Mouse (Mus musculus): ENCODE measurements around the gene Atp5s. TPM values are rescaled to one million over a fixed set of nuclear protein-coding genes. Genes with fewer than 3 reads are reported as not detected.

The Atp5s gene
- polyA plus RNA-seq, 1 experiment from 2014 or later: 16.8 TPM

DNA sequence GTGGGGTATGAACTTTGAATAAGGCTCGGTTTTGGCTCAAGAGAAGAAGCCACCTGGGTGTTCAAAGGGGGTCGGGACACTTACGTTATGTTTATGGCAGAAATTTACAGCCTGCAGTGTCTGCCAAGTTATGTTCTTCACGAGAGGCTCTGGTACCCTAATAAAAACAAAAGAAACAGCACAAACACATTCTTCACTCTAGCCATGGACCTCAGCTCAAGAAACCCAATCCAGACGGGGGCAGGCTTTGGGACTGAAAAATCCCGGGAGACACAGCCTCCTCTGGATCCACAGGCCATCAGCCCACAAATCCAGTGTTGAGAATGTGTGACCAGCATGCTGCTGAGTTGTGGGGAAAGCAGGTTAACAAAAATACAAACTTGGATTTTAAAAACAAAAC, 35.3 kb downstream of the Atp5s start:
- Histone ChIP-seq H3K4me2 (peak overlapping the region; percentile 74), H3K9ac (peak overlapping the region; percentile 22), H3K4me1 (replicated peaks) (peaks cover 58% of the 10 kb centered on the region)

DNA sequence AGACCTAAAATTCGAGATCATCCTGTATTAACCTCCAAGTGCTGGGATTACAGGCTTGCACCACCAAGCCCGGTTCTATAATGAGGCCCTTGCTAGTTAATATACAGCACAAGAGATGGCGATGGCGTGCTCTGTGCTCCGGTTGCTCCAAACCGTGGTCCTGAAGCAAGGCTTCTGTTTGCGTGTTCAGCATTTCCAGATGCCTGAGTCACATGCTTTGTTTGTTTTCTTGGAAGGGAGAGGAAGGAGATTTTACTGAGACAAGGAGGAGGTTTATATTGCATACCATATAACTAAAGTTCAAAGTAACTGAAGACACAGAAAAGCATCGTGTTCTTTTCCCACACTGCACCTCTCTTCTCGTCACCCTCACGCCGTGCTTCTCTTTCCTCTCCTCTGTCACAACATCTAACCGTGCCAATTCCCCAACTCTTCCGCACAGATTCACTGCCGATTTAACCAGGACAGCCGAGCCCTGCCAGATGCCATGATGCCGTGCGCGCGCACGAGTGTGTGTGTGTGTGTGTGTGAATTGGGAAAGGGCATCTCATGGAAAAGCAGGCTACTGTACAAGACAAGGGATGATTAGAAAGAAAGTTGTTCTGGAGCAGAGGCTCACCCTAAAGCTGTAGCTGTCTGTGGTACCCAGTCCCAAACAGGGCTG, 36.1 kb downstream of the Atp5s start:
- no peak for ATAC-seq (ENCODE audit: insufficient read depth)
- 83% methylated on average over 20 of the region's 20 CpGs for WGBS (ENCODE audit: insufficient replicate concordance)

More for the DNA sequence above, 35.3 kb downstream of the Atp5s start:
- WGBS (ENCODE audit: insufficient replicate concordance): 40% methylated on average over 6 of the region's 6 CpGs
- H3K9me3 ChIP-seq (replicated peaks): no peaks in the 10 kb centered on the region
- no peak for ATAC-seq (ENCODE audit: insufficient read depth)
- no peaks in the 10 kb centered on the region for H3K36me3 ChIP-seq (replicated peaks)
- H3K27me3 ChIP-seq: no peaks in the 10 kb centered on the region
- peak overlapping the region; percentile 97 for H3K27ac ChIP-seq (replicated peaks)
- H3K4me3 ChIP-seq (replicated peaks): no peak overlapping the region

DNA sequence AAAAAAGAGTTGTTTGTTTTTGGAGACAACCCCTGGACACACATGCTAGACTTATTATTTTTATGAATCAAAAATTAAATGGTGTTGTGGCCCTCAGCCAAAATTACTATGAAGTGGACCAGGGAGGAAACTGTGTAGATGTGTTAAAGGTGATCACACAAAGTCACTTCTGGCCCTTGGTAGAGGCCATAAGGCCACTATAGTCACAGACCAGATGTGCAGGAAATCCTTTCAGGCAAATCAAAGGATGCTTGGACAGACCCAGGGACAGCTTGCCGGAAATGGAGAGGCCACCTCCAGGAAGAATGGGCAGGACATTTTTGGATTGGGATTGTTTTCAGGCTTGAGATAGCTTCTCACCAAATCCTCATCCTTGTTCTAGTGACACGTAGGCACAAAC, 36.9 kb downstream of the Atp5s start:
- 76% methylated on average over 2 of the region's 2 CpGs for WGBS (ENCODE audit: insufficient replicate concordance)
- Histone ChIP-seq H3K4me3 (replicated peaks) (no peak overlapping the region), H3K27ac (replicated peaks) (peak overlapping the region; percentile 97), H3K4me1 (replicated peaks) (peaks cover 59% of the 10 kb centered on the region), H3K4me2 (no peak overlapping the region), H3K27me3 (no peaks in the 10 kb centered on the region), H3K9me3 (replicated peaks) (no peaks in the 10 kb centered on the region), H3K36me3 (replicated peaks) (no peaks in the 10 kb centered on the region), H3K9ac (no peak overlapping the region)
- no peak for ATAC-seq (ENCODE audit: insufficient read depth)

More for the DNA sequence above, 36.1 kb downstream of the Atp5s start:
- H3K4me2 ChIP-seq: no peak overlapping the region
- H3K4me1 ChIP-seq (replicated peaks): peaks cover 59% of the 10 kb centered on the region
- H3K9ac ChIP-seq: no peak overlapping the region
- H3K27me3 ChIP-seq: no peaks in the 10 kb centered on the region
- H3K36me3 ChIP-seq (replicated peaks): no peaks in the 10 kb centered on the region
- peak overlapping the region; percentile 97 for H3K27ac ChIP-seq (replicated peaks)
- H3K9me3 ChIP-seq (replicated peaks): no peaks in the 10 kb centered on the region
- no peak overlapping the region for H3K4me3 ChIP-seq (replicated peaks)

DNA sequence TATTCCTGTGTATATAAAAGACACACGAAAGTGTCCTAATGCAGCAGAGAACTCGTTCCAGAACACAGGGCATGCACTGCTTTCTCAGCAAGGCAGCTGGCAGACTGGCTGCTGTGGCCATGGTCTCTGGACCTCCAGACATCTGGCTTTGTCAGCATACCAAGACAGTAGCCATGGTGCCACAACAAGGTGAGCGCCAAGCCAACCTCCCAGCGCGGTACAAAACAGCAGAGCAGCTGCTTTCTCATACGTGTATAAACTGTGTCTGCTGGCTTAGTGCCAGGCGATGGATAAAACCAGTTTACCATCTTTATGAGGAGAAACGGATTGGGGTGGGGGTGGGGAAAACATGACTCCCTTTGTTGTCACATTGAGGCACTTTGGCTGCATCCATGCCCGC, 40.8 kb downstream of the Atp5s start:
- WGBS (ENCODE audit: insufficient replicate concordance): 77% methylated on average over 9 of the region's 9 CpGs
- H3K27ac ChIP-seq (replicated peaks): no peak overlapping the region; the same call in 1 of the 2 replicates

DNA sequence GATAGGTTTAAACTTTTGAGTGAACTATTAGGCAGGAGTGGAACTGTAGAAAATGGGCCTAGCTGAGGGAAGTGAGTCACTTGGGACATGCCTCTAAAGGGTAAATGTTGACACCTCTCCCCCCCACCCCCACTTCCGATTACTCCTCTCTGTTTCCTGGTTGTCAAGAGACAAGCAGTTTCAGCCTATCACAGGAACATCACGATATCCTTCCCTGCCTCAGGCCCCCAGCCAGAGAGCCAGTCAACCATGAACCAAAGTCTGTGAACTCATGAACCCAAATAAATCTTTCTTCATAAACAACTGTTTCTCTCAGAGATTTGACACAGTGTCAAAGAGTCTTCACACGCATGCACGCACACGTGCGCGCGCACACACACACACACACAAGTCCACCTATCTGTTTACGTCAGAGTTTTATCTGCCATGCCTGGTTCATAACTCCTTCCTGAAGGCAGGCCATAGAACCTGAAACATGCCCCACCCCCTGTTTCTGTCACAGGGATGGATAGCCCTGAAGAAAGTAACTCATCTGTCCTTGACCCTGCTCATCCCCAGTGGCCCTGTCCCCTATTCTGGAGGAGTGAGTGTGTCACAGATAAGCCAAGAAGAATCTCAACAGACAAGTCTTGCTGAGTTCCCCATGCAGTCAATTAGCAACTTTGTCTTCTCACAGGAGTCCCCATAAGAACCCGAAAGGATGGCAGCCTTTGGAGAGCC, 41.6 kb downstream of the Atp5s start:
- Histone ChIP-seq H3K27ac (replicated peaks) (no peak overlapping the region; the same call in 1 of the 2 replicates), H3K9me3 (replicated peaks) (no peaks in the 10 kb centered on the region), H3K4me2 (no peak overlapping the region), H3K27me3 (no peaks in the 10 kb centered on the region), H3K4me3 (replicated peaks) (no peak overlapping the region), H3K9ac (no peak overlapping the region), H3K4me1 (replicated peaks) (peaks cover 49% of the 10 kb centered on the region), H3K36me3 (replicated peaks) (no peaks in the 10 kb centered on the region)
- peak; percentile 22; the same call in 1 of the 2 replicates for ATAC-seq (ENCODE audit: insufficient read depth)
- WGBS (ENCODE audit: insufficient replicate concordance): 56% methylated on average over 10 of the region's 10 CpGs

More for the DNA sequence above, 40.8 kb downstream of the Atp5s start:
- no peaks in the 10 kb centered on the region for H3K9me3 ChIP-seq (replicated peaks)
- H3K4me3 ChIP-seq (replicated peaks): no peak overlapping the region
- no peak for ATAC-seq (ENCODE audit: insufficient read depth)
- H3K4me2 ChIP-seq: no peak overlapping the region
- H3K4me1 ChIP-seq (replicated peaks): peaks cover 56% of the 10 kb centered on the region
- H3K36me3 ChIP-seq (replicated peaks): no peaks in the 10 kb centered on the region
- H3K27me3 ChIP-seq: no peaks in the 10 kb centered on the region
- H3K9ac ChIP-seq: no peak overlapping the region

DNA sequence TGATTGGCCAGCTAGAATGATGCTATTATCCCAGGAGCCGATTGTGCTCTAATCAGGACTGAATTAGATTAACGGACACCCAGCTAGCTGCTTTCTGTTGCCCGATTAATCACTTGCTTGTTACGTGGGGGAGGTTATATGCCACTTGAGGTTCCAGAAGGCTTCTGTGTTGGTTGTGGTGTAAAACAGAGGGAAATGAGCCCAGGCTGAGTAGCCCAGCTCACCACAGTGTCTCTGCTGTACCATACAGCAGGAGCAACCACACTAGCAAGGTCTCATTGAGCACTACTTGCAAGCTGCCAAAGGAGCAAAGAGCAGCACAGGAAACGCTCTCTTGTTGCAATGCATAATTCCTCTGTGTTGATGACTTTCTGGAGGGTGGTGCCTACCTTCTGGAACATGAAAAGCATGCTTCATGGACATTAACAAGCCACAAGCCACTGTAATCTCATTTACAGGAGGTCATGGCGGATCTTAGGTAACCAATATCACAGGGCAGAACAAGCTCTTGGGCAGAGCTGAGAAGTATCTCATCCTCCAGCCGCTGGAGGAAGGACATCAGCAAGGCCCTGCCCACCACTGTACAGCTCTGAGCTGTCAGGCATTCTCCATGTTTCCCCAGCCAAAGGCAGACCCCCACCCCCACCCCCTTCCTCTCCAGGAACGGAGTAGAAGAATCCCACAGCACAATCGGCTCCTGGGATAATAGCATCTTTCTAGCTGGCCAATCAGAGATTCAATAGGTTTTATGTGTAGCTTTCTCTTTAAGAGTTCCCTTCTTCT, 42.9 kb downstream of the Atp5s start:
- peak overlapping the region; percentile 62 for H3K27ac ChIP-seq (replicated peaks)

DNA sequence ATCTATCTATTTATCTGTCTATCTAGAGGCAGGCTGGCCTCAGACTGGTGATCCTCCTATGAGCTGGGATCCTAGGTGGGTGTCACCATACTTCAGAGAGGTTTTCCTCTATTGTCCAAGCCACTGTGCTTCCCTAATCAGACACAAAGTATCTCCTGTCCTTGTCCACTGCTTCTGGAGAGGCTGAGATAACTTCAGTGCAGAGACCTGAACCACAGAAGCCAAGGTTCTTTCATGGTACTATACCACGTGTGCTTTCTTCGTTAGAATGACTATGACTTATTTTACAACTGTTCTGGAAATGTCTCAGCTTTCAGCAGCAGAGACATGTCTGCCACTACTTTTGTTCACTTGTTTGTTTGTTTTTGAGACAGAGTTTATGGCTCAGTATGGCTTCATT, 44.1 kb downstream of the Atp5s start:
- WGBS (ENCODE audit: insufficient replicate concordance): 21% methylated on average over 2 of the region's 2 CpGs
- Histone ChIP-seq H3K36me3 (replicated peaks) (no peaks in the 10 kb centered on the region), H3K4me3 (replicated peaks) (no peak overlapping the region), H3K27me3 (no peaks in the 10 kb centered on the region), H3K4me1 (replicated peaks) (peaks cover 46% of the 10 kb centered on the region), H3K4me2 (no peak overlapping the region), H3K9me3 (replicated peaks) (no peaks in the 10 kb centered on the region), H3K9ac (no peak overlapping the region), H3K27ac (replicated peaks) (0 out of 2 replicates have a peak overlapping the region, but pooled peaks have one; percentile 10)
- ATAC-seq (ENCODE audit: insufficient read depth): peak; percentile 41; the same call in 1 of the 2 replicates

More for the DNA sequence above, 42.9 kb downstream of the Atp5s start:
- Histone ChIP-seq H3K9ac (no peak overlapping the region), H3K36me3 (replicated peaks) (no peaks in the 10 kb centered on the region), H3K27me3 (no peaks in the 10 kb centered on the region), H3K4me3 (replicated peaks) (no peak overlapping the region), H3K4me2 (no peak overlapping the region), H3K9me3 (replicated peaks) (no peaks in the 10 kb centered on the region), H3K4me1 (replicated peaks) (peaks cover 51% of the 10 kb centered on the region)
- no peak for ATAC-seq (ENCODE audit: insufficient read depth)
- WGBS (ENCODE audit: insufficient replicate concordance): 51% methylated on average over 9 of the region's 9 CpGs

DNA sequence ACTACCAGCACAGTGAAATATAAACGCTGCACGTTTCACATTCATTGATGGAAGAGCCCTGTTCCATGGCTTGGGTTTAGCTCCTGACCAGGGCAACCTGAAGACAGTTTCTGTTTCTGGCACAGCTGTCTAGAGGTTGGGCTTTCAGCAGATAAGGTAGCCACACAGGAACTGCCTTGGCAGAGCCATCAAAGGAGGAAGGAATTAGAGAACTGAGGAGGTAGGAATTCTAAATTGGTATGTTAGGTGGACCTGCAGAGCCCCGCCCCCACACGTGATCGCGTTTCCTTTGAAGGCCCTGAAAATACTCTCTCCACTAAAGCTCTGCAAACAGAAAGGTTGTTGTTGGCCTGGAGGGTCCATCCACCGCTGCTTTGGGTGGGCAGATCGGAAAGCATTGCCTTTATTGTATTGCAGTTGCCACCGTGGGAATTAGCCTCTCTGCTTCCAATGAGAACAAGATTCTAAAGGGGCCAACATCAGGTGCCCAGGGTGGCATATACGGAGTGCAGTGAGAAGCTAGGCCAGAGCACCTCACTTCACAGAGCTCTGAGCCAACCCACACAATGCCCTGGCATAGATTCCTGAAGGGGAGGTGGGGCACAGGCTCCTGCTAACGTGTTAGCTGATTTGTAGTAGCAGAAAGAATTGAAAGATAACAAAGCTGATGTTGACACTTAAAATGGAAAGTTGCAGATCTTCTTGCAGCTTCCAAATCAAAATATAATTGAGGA, 52.0 kb downstream of the Atp5s start:
- Histone ChIP-seq H3K27ac (replicated peaks) (peak overlapping the region; percentile 51; the same call in 1 of the 2 replicates), H3K36me3 (replicated peaks) (no peaks in the 10 kb centered on the region), H3K27me3 (no peaks in the 10 kb centered on the region), H3K9ac (peak overlapping the region; percentile 16; the same call in 1 of the 2 replicates), H3K4me1 (replicated peaks) (peaks cover 39% of the 10 kb centered on the region), H3K4me3 (replicated peaks) (no peak overlapping the region), H3K4me2 (no peak overlapping the region; the same call in 1 of the 2 replicates), H3K9me3 (replicated peaks) (no peaks in the 10 kb centered on the region)
- ATAC-seq (ENCODE audit: insufficient read depth): no peak
- WGBS (ENCODE audit: insufficient replicate concordance): 45% methylated on average over 11 of the region's 11 CpGs

DNA sequence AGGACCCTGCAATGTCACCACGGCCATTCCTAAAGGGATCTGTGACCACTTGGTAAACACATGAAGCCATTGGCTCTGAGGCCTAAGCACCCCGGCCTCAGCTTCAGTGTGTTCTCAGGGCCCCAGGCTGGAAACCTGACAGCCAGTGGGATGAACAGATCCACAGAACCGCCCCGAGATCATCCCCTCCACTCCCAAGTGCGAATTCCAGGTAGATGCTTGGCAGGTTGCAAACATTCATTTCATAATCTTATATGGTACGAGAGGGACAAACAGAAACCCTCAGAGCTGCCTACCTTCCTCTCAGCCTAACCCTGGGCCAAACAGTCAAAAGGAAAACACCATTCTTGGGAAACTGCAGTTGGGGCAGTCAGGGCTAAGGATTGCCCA, 52.6 kb downstream of the Atp5s start:
- no peak for ATAC-seq (ENCODE audit: insufficient read depth)
- no peaks in the 10 kb centered on the region for H3K27me3 ChIP-seq
- H3K9ac ChIP-seq: no peak overlapping the region
- 76% methylated on average over 6 of the region's 6 CpGs for WGBS (ENCODE audit: insufficient replicate concordance)
- H3K27ac ChIP-seq (replicated peaks): 0 out of 2 replicates have a peak overlapping the region, but pooled peaks have one; percentile 51
- H3K4me2 ChIP-seq: no peak overlapping the region
- peaks cover 43% of the 10 kb centered on the region for H3K4me1 ChIP-seq (replicated peaks)
- H3K4me3 ChIP-seq (replicated peaks): no peak overlapping the region
- H3K36me3 ChIP-seq (replicated peaks): no peaks in the 10 kb centered on the region
- H3K9me3 ChIP-seq (replicated peaks): no peaks in the 10 kb centered on the region

DNA sequence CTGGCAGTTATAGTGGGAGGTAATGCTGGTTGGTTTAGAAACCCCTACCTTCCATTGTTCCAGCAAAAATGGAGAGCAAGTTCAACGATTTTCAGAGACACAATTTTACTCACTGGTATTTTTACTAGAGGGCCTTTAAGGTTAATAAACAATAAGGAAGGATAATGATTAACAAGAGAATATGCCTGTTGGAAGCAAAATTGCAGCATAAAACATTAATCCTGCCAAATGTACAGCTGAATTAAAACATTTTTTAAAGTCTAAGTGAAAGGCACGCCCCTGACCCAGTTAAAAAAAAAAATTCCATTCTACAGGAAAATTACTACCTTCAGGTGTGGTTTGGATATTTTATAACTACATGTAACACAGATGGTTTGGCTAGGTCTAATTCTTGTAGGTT, 53.2 kb downstream of the Atp5s start:
- 61% methylated on average over 2 of the region's 2 CpGs for WGBS (ENCODE audit: insufficient replicate concordance)
- no peaks in the 10 kb centered on the region for H3K36me3 ChIP-seq (replicated peaks)
- peaks cover 49% of the 10 kb centered on the region for H3K4me1 ChIP-seq (replicated peaks)
- no peaks in the 10 kb centered on the region for H3K9me3 ChIP-seq (replicated peaks)
- H3K27ac ChIP-seq (replicated peaks): no peak overlapping the region
- no peak for ATAC-seq (ENCODE audit: insufficient read depth)
- H3K4me3 ChIP-seq (replicated peaks): no peak overlapping the region
- no peak overlapping the region for H3K4me2 ChIP-seq
- H3K9ac ChIP-seq: no peak overlapping the region
- no peaks in the 10 kb centered on the region for H3K27me3 ChIP-seq

Data from liver, embryonic 15.5 days (tissue).